Mouse (Mus musculus): Measurements from ENCODE around the gene Rpl38. TPM values are rescaled to one million over a fixed set of nuclear protein-coding genes. Genes with fewer than 3 reads are reported as not detected.
A peak's percentile ranks its signal among the peaks of the same experiment; 100 is the strongest.

Gene Rpl38
- polyA plus RNA-seq, 1 experiment from 2014 or later, result 938 TPM

DNA sequence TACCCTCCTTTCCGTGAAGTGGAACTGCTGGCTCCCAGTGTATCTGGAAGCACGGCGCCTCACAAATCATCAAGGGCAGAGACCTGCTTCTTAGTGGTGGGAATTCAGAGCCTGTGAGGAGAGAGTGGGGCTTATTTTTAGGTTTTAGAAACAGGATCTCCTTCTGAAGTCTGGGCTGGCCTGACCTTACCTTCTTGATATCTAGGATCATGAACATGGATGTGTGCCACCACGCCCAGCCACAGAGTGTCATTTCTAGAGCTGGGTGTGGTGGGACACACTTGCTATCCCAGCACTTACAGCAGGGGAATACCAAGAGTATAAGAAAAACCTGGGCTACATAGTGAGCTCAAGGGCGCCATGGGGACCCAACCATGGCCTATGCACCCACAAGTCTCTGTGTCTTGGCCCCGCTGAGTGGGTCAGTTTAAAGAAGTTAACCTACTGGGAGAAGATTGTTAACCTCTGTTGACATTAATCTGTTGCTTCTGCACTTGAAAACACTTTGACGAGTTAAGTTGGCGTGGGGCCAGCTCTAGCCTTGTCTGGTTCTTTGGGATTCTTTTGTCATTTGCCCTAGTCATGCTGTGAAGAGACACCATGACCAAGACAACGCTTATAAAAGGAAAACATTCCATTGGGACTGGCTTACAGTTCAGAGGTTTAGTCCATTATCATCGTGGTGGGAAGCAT lies 14.9 kb downstream of the Rpl38 start:
- H3K27ac ChIP-seq (replicated peaks; ENCODE audit: low read depth, low read length), result no peak overlapping the region

DNA sequence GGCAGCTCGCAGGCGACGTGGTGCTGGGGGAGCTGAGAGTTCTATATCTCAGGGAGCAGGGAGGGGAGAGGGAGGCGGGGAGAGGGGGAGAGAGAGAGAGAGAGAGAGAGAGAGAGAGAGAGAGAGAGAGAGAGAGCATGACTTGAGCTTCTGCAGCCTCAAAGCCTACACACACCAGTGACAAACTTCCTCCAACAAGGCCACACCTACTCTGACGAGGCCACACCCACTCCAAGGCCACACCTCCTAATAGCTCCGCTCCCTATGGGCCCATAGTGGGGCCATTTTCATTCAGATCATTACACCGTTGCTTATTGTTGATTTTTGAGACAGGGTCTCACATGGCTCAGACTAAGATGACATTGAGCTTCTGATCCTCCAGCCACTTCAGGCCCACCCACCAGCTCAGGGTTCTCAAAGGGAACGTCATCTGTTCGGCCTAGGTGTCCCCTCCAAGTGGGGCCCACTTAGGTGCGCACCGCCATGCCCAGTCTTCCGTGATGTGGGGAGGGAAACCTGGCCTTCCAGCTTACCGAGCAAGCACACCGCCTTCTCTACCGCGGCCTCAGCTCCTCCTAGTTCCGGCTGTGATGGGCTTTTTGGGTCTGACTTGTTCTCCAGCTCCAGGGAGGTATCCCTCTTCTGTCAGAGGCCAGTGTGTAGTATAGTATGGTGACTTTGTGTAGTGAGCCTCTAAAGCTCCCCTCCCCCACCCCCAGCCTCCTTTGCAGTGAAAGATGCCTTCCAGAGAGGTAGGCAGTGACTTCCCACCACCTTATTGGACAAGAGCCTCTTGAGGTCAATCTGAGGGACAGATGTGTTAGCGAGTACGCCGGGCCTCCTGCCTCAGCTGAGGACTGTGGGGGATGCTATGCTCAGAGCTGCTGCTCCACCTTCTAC lies 15.6 kb downstream of the Rpl38 start:
- no peak overlapping the region for H3K27ac ChIP-seq (replicated peaks; ENCODE audit: low read depth, low read length)
- H3K9me3 ChIP-seq (replicated peaks; ENCODE audit: control insufficient read depth, low read length), result no peaks in the 10 kb centered on the region
- WGBS, result 69% methylated on average over 20 of the region's 20 CpGs
- no peak overlapping the region for H3K4me3 ChIP-seq (ENCODE audit: low read depth, low read length)
- 0 out of 2 replicates have a peak, but pooled peaks cover 2% of the 10 kb centered on the region for H3K4me1 ChIP-seq (ENCODE audit: control insufficient read depth, insufficient read depth, low read length)
- no peak overlapping the region for H3K4me2 ChIP-seq (ENCODE audit: low read depth, low read length)
- DNase-seq (ENCODE audit: low spot score) (peak; percentile 24), ATAC-seq (replicated peaks; ENCODE audit: insufficient number of reproducible peaks, low FRiP score, low TSS enrichment, low read depth) (no peak)
- H3K27me3 ChIP-seq (ENCODE audit: control insufficient read depth, insufficient read depth, low read length), result no peaks in the 10 kb centered on the region
- H3K36me3 ChIP-seq (replicated peaks; ENCODE audit: control insufficient read depth, insufficient read depth, low read depth, low read length), result no peaks in the 10 kb centered on the region
- H3K9ac ChIP-seq (replicated peaks; ENCODE audit: low read length), result no peak overlapping the region

More for the DNA sequence above, 14.9 kb downstream of the Rpl38 start:
- Histone ChIP-seq H3K4me3 (ENCODE audit: low read depth, low read length) (no peak overlapping the region), H3K4me1 (ENCODE audit: control insufficient read depth, insufficient read depth, low read length) (0 out of 2 replicates have a peak, but pooled peaks cover 2% of the 10 kb centered on the region), H3K4me2 (ENCODE audit: low read depth, low read length) (no peak overlapping the region), H3K27me3 (ENCODE audit: control insufficient read depth, insufficient read depth, low read length) (no peaks in the 10 kb centered on the region), H3K9ac (replicated peaks; ENCODE audit: low read length) (no peak overlapping the region), H3K9me3 (replicated peaks; ENCODE audit: control insufficient read depth, low read length) (no peaks in the 10 kb centered on the region), H3K36me3 (replicated peaks; ENCODE audit: control insufficient read depth, insufficient read depth, low read depth, low read length) (no peaks in the 10 kb centered on the region)
- DNase-seq (ENCODE audit: low spot score) (no peak), ATAC-seq (replicated peaks; ENCODE audit: insufficient number of reproducible peaks, low FRiP score, low TSS enrichment, low read depth) (no peak)
- WGBS, result 91% methylated on average over 10 of the region's 10 CpGs

DNA sequence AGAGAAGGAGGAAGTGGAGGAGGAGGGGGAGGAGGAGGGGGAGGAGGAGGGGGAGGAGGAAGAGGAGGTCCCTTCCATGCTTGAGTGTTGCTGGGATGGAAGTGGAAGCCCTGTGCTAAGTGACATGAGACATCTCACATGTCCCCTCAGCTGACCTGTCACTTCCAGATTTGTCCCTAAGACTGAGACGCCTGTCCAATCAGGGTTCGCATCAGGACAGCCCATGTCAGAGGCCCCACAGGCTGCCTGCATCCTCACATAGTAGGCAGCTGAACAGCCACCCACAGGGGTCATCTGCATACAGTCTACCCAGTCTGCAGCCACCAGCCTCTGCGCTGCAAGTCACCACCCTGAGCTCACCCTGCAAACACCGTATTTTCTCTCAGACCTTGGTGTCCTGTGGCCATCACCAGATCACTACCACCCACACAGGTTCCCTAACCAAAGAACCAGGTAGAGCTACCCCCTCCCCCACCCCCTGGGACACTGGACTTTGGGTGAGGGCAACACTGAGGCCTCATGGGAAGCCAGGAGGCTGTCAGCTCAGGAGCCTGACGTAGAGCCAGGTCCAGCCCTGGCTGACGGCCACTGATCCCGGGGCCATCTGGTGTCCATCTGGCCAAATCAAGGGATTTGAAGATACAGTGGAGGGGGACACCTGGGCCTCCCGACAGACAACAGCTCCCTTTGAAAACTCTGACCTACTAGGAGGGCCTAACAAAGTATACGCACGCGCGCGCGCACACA lies 16.5 kb downstream of the Rpl38 start:
- H3K27ac ChIP-seq (replicated peaks; ENCODE audit: low read depth, low read length), result no peak overlapping the region
- H3K27me3 ChIP-seq (ENCODE audit: control insufficient read depth, insufficient read depth, low read length), result no peaks in the 10 kb centered on the region
- H3K4me3 ChIP-seq (ENCODE audit: low read depth, low read length), result no peak overlapping the region
- H3K4me2 ChIP-seq (ENCODE audit: low read depth, low read length), result no peak overlapping the region
- H3K9ac ChIP-seq (replicated peaks; ENCODE audit: low read length), result no peak overlapping the region
- WGBS, result 59% methylated on average over 14 of the region's 14 CpGs
- H3K4me1 ChIP-seq (ENCODE audit: control insufficient read depth, insufficient read depth, low read length), result 0 out of 2 replicates have a peak, but pooled peaks cover 2% of the 10 kb centered on the region
- no peak for ATAC-seq (replicated peaks; ENCODE audit: insufficient number of reproducible peaks, low FRiP score, low TSS enrichment, low read depth)
- DNase-seq (ENCODE audit: low spot score), result no peak
- no peaks in the 10 kb centered on the region for H3K36me3 ChIP-seq (replicated peaks; ENCODE audit: control insufficient read depth, insufficient read depth, low read depth, low read length)
- no peaks in the 10 kb centered on the region for H3K9me3 ChIP-seq (replicated peaks; ENCODE audit: control insufficient read depth, low read length)

DNA sequence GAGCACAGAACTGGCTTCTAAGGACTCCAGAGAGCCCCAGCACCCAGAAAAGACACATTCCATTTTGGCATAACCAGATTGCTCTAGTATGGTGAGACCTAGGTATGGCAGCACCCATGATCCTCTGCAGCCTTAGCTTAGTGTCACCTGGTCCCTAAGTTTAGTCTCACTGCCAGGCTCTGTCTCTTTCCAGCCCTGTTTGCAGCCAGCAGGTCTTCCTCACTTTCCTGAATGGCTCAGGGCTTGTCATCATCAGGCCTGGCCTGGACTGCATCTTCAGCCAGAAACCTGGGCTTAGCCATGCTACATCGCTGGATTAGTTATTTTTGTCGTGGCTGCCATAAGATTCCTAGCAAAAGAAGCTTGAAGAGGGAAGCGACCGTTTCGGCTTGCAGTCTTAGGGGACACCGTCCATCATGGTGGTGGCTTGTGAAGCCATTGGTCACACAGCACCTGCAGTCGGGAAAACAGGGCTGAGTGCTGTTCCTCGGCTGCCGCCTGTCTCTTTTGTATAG lies 17.3 kb downstream of the Rpl38 start:
- no peak overlapping the region for H3K27ac ChIP-seq (replicated peaks; ENCODE audit: low read depth, low read length)
- H3K36me3 ChIP-seq (replicated peaks; ENCODE audit: control insufficient read depth, insufficient read depth, low read depth, low read length), result no peaks in the 10 kb centered on the region
- no peaks in the 10 kb centered on the region for H3K27me3 ChIP-seq (ENCODE audit: control insufficient read depth, insufficient read depth, low read length)
- no peak for DNase-seq (ENCODE audit: low spot score)
- H3K9me3 ChIP-seq (replicated peaks; ENCODE audit: control insufficient read depth, low read length), result no peaks in the 10 kb centered on the region
- no peak overlapping the region for H3K4me3 ChIP-seq (ENCODE audit: low read depth, low read length)
- no peak for ATAC-seq (replicated peaks; ENCODE audit: insufficient number of reproducible peaks, low FRiP score, low TSS enrichment, low read depth)
- H3K9ac ChIP-seq (replicated peaks; ENCODE audit: low read length), result no peak overlapping the region
- H3K4me2 ChIP-seq (ENCODE audit: low read depth, low read length), result no peak overlapping the region
- WGBS, result 87% methylated on average over 9 of the region's 9 CpGs
- 0 out of 2 replicates have a peak, but pooled peaks cover 2% of the 10 kb centered on the region for H3K4me1 ChIP-seq (ENCODE audit: control insufficient read depth, insufficient read depth, low read length)

DNA sequence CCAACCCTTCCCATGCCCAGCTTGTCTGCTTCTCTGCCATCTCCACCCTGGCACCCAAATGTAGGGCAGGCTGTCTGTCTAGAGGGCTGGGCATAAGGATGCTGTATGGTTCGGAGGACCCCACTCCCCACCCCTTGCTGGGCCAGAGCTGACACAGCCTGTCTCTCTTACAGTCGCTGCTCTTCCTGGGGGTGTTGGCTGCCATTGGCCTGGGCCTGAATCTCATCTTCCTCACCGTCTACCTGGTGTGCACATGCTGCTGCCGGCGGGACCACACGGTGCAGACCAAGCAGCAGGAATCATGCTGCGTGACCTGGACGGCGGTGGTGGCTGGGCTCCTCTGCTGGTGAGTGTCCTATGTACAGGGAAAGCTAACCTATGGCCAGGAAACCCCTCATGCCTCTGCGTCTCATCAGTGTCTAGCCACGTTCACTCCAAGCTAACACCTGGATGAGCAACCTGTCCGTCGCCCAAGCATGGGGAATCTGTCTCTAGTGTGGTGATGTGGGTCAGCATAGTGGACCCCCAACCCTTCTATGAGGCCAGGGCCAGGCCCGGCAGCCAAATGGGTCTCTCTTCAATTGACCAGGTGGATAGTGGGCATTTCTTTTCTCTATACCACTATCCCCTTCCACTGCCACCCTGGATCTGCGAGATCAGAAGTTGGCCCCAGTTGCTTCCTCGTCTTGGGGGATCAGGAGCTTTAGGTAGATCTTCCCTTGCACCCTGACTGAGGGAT lies 18.1 kb downstream of the Rpl38 start:
- Histone ChIP-seq H3K4me3 (ENCODE audit: low read depth, low read length) (no peak overlapping the region), H3K4me1 (ENCODE audit: control insufficient read depth, insufficient read depth, low read length) (0 out of 2 replicates have a peak, but pooled peaks cover 2% of the 10 kb centered on the region), H3K9ac (replicated peaks; ENCODE audit: low read length) (no peak overlapping the region), H3K27me3 (ENCODE audit: control insufficient read depth, insufficient read depth, low read length) (no peaks in the 10 kb centered on the region), H3K36me3 (replicated peaks; ENCODE audit: control insufficient read depth, insufficient read depth, low read depth, low read length) (no peaks in the 10 kb centered on the region), H3K27ac (replicated peaks; ENCODE audit: low read depth, low read length) (no peak overlapping the region), H3K9me3 (replicated peaks; ENCODE audit: control insufficient read depth, low read length) (no peaks in the 10 kb centered on the region), H3K4me2 (ENCODE audit: low read depth, low read length) (no peak overlapping the region)
- no peak for ATAC-seq (replicated peaks; ENCODE audit: insufficient number of reproducible peaks, low FRiP score, low TSS enrichment, low read depth)
- DNase-seq (ENCODE audit: low spot score), result no peak
- 91% methylated on average over 16 of the region's 16 CpGs for WGBS

DNA sequence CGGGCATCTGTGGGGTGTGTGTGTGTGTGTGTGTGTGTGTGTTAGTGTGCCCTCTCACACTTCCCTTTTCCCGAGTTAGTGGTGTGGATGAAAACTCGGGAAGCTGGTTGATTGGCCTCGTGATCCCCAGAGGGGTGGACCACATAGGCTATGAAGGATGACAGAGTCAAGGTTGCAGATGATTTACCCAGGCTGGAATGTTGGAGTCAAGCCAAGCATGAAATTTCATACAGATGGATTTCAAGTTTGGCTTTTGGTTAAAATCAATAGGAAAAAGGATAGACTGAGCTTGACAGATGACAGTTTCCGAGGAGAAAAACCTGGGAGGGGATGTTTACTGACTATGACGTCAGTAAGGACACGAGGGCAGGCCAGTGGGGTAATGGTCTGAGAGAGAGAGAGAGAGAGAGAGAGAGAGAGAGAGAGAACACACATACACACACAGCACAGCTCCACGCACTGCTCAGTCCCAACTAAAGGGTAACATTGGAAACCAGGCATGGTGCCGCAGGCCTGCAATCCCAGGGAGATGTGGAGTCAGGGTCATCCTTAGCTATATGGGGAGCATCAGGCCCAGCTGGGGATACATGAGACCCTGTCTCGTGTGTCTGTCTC lies 19.4 kb downstream of the Rpl38 start:
- Histone ChIP-seq H3K36me3 (replicated peaks; ENCODE audit: control insufficient read depth, insufficient read depth, low read depth, low read length) (no peaks in the 10 kb centered on the region), H3K27ac (replicated peaks; ENCODE audit: low read depth, low read length) (peak overlapping the region; percentile 59), H3K27me3 (ENCODE audit: control insufficient read depth, insufficient read depth, low read length) (no peaks in the 10 kb centered on the region), H3K4me3 (ENCODE audit: low read depth, low read length) (no peak overlapping the region), H3K9ac (replicated peaks; ENCODE audit: low read length) (no peak overlapping the region), H3K4me1 (ENCODE audit: control insufficient read depth, insufficient read depth, low read length) (0 out of 2 replicates have a peak, but pooled peaks cover 2% of the 10 kb centered on the region), H3K9me3 (replicated peaks; ENCODE audit: control insufficient read depth, low read length) (no peaks in the 10 kb centered on the region), H3K4me2 (ENCODE audit: low read depth, low read length) (peak overlapping the region; percentile 10; the same call in 1 of the 2 replicates)
- 30% methylated on average over 10 of the region's 10 CpGs for WGBS
- ATAC-seq (replicated peaks; ENCODE audit: insufficient number of reproducible peaks, low FRiP score, low TSS enrichment, low read depth), result 0 out of 2 replicates have a peak, but pooled peaks have one; percentile 21
- DNase-seq (ENCODE audit: low spot score), result peak; percentile 76

DNA sequence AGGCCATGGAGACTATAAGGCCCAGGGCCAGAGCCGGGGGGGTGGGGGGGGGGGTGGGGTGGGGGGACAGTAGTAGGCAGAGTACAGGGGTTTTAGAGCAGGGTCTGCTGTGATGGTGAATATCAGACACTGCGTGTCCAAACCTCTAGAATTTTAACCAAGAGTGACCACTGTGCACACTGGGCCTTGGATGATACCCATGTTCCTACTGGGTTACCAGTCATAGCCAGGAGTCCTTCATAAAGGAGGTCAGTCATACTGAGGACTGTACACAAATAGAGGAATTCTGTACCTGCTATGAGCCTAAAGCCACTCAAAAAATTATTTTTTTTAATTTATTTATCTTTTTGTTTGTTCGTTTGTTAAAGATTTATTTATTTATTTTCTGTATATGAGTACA lies 20.4 kb downstream of the Rpl38 start:
- H3K4me3 ChIP-seq (ENCODE audit: low read depth, low read length), result no peak overlapping the region
- no peaks in the 10 kb centered on the region for H3K36me3 ChIP-seq (replicated peaks; ENCODE audit: control insufficient read depth, insufficient read depth, low read depth, low read length)
- no peaks in the 10 kb centered on the region for H3K9me3 ChIP-seq (replicated peaks; ENCODE audit: control insufficient read depth, low read length)
- H3K4me1 ChIP-seq (ENCODE audit: control insufficient read depth, insufficient read depth, low read length), result 0 out of 2 replicates have a peak, but pooled peaks cover 2% of the 10 kb centered on the region
- no peak overlapping the region for H3K27ac ChIP-seq (replicated peaks; ENCODE audit: low read depth, low read length)
- no peak overlapping the region for H3K4me2 ChIP-seq (ENCODE audit: low read depth, low read length)
- ATAC-seq (replicated peaks; ENCODE audit: insufficient number of reproducible peaks, low FRiP score, low TSS enrichment, low read depth) (no peak), DNase-seq (ENCODE audit: low spot score) (no peak)
- no peak overlapping the region for H3K9ac ChIP-seq (replicated peaks; ENCODE audit: low read length)
- no peaks in the 10 kb centered on the region for H3K27me3 ChIP-seq (ENCODE audit: control insufficient read depth, insufficient read depth, low read length)
- 91% methylated on average over 3 of the region's 3 CpGs for WGBS

Data from embryonic facial prominence, embryonic 11.5 days (tissue).